Mouse (Mus musculus): Measurements from ENCODE around the gene Gpr107. TPM values are rescaled to one million over a fixed set of nuclear protein-coding genes. Genes with fewer than 3 reads are reported as not detected.

The Gpr107 gene
- polyA plus RNA-seq, 1 experiment = 92.5 TPM

DNA sequence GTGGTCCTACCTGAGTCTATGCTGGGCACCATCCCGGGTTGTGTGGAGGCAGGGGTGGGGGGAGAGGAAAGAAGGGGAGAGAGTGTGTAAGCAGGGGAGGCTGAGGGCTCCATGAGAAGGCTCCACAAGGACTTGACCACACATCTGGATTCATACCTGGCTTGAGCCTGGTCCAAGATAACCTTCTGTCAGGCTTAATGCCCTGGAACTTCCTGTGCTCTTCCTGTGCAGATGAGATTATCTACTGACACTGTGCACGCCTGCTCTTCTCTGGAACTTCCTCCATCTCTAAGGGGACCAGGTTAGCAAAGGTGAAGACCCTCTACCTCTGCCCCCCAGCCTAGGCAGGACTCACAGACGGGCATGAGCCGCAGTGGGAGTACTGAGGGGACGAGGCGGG lies 96.7 kb downstream of the Gpr107 start:
- TF ChIP-seq POLR2A (IDR thresholded peaks at IDR 0.05; ENCODE audit: low read depth, low read length) = no peak
- no peak overlapping the region for H3K27ac ChIP-seq (ENCODE audit: insufficient read depth, low read length)

DNA sequence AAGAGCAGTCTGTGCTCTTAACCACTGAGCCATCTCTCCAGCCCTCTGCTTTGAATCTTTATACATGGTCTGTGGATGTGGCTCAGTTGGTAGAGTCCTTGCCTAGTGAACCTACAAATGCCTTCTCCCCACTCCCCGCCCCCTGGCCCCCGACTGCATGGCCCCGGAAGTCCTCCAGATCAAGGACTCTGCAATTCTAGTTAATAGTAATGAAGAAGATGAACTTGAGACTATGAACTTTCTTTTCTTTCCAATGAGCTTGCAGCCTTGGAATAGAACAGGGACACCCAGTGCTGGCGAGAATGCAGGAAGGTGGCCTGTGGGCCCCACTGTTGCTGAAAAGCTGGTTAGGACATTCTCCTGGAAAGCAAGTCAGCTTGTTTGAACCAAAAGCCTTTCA lies 100.1 kb downstream of the Gpr107 start:
- no peak overlapping the region for H3K27ac ChIP-seq (ENCODE audit: insufficient read depth, low read length)
- TF ChIP-seq CTCF (IDR thresholded peaks at IDR 0.05; ENCODE audit: borderline replicate concordance, insufficient read depth, low read length) (no peak), POLR2A (IDR thresholded peaks at IDR 0.05; ENCODE audit: low read depth, low read length) (no peak)
- no peak overlapping the region for H3K4me3 ChIP-seq (ENCODE audit: insufficient read depth, low read length)
- H3K4me1 ChIP-seq (ENCODE audit: control insufficient read depth, insufficient read depth, low read length) = peaks cover 31% of the 10 kb centered on the region

More for the DNA sequence above, 96.7 kb downstream of the Gpr107 start:
- peaks cover 16% of the 10 kb centered on the region; the same call in 1 of the 2 replicates for H3K4me1 ChIP-seq (ENCODE audit: control insufficient read depth, insufficient read depth, low read length)
- H3K4me3 ChIP-seq (ENCODE audit: insufficient read depth, low read length) = no peak overlapping the region

DNA sequence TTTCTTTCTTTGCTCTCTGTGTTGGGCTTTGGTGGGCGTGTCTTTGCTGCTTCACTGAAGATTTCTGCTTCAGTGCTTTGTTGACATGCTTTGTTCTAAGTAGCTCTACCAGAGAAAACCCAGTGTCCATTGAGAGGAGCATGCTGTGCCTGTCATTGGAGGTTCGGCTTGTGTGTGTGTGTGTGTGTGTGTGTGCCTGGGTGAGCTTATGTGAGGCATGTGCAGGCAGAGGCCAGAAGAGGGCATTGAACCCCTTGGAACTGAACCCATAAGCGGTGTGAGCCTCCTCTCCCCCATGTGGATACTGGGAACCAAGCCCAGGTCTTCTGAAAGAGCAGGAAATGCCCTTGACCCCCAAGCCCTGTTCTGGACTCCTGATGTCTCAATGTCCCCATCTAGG lies 101.3 kb downstream of the Gpr107 start:
- Histone ChIP-seq H3K4me3 (ENCODE audit: insufficient read depth, low read length) (no peak overlapping the region), H3K4me1 (ENCODE audit: control insufficient read depth, insufficient read depth, low read length) (peaks cover 22% of the 10 kb centered on the region), H3K27ac (ENCODE audit: insufficient read depth, low read length) (no peak overlapping the region)
- no peak for TF ChIP-seq POLR2A (IDR thresholded peaks at IDR 0.05; ENCODE audit: low read depth, low read length)
- TF ChIP-seq CTCF (IDR thresholded peaks at IDR 0.05; ENCODE audit: borderline replicate concordance, insufficient read depth, low read length) = no peak

DNA sequence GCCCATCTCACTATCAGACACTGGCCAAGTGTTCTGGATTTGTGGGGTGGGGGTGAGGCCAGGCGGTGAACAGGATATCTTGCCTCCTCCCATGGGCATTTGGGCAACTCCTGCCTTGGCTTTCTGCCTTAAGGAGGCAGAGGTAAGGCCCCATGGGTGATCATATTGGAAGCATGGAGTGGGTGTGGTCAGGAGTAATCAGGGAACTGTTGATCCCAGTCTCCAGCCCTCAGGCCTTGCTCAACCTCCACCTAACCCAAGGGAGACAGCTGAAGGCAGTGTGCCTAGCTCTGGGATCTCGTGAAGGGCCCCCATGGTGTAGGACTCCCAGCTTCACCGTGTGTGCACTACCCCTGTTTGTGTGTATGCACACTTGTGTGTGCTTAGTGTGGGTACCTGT lies 102.7 kb downstream of the Gpr107 start:
- no peak overlapping the region for H3K4me3 ChIP-seq (ENCODE audit: insufficient read depth, low read length)
- peaks cover 27% of the 10 kb centered on the region for H3K4me1 ChIP-seq (ENCODE audit: control insufficient read depth, insufficient read depth, low read length)
- TF ChIP-seq POLR2A (IDR thresholded peaks at IDR 0.05; ENCODE audit: low read depth, low read length) (no peak), CTCF (IDR thresholded peaks at IDR 0.05; ENCODE audit: borderline replicate concordance, insufficient read depth, low read length) (no peak)
- H3K27ac ChIP-seq (ENCODE audit: insufficient read depth, low read length) = peak overlapping the region; percentile 5; the same call in 1 of the 2 replicates

DNA sequence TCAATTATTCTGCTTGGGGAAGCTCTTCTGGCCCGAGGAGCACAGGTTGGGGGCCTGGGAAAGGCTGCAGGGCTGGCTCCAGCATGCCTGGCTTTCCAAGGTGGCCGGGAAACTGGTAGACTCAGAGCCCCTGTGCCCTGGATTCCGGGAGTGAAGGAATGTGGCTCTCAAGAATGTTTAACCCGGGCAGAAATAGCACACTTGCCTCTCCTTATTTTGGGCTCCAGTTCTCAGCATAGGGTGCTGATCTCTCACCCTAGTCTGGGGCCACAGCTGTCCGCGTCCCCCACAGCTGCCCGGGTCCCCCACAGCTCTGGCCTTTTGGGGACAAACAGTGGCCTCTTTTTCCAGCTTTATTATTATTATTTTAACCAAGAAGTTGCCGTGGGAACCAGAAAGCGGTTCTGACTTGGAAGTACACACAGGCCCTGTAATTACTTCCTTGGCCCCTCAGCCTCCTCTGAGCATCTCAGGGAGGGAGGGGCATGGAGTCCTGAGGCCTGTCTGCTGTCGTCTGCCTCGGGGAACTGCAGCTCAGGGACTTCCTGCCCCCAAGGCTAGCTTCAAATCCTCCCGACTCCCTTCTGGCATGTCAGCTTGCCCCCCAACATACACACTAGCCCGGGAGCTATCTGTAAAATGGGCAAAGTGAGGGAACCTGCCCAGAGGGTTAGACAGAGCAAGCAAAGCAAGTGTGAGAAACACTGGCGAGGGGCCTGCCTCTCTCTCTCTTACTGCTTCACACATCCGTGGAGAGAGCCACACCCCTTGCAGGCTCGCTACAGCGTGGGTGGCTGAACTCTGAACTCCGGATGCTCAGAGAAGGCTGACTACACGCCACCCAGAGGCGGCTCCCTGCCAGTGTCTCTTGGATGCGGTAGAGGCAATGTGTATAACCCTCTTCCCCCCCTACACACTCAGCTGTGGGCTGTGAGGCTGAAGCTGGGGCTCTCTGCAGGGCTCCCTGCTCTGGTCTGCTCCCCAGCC lies 104.1 kb downstream of the Gpr107 start:
- TF ChIP-seq POLR2A (IDR thresholded peaks at IDR 0.05; ENCODE audit: low read depth, low read length) (no peak), CTCF (IDR thresholded peaks at IDR 0.05; ENCODE audit: borderline replicate concordance, insufficient read depth, low read length) (0 out of 2 replicates have a peak, but pooled peaks have one; percentile 42)
- Histone ChIP-seq H3K4me1 (ENCODE audit: control insufficient read depth, insufficient read depth, low read length) (peaks cover 27% of the 10 kb centered on the region), H3K27ac (ENCODE audit: insufficient read depth, low read length) (peak overlapping the region; percentile 79), H3K4me3 (ENCODE audit: insufficient read depth, low read length) (no peak overlapping the region)

DNA sequence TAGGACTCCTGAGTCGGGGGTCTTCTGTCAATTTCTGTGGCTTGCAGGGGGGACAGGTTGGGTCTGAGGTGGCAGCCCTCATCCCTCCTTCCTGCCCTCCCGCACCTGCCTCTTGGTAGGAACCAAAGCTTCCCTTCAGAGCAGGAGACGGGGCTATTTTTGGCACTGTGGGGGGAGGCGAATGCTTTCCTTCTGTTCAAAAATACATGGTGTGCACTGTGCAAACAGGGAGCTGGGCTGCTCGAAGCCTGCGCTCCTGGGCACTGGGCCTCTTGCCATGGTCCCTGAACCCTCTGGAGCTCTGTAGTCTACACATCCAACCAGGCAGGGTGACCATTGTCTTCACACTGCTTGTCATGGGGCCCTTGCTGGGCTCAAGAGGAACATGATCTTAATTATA lies 105.0 kb downstream of the Gpr107 start:
- TF ChIP-seq CTCF (IDR thresholded peaks at IDR 0.05; ENCODE audit: borderline replicate concordance, insufficient read depth, low read length) = no peak
- no peak for TF ChIP-seq POLR2A (IDR thresholded peaks at IDR 0.05; ENCODE audit: low read depth, low read length)
- Histone ChIP-seq H3K4me3 (ENCODE audit: insufficient read depth, low read length) (no peak overlapping the region), H3K4me1 (ENCODE audit: control insufficient read depth, insufficient read depth, low read length) (peaks cover 27% of the 10 kb centered on the region), H3K27ac (ENCODE audit: insufficient read depth, low read length) (0 out of 2 replicates have a peak overlapping the region, but pooled peaks have one; percentile 14)

DNA sequence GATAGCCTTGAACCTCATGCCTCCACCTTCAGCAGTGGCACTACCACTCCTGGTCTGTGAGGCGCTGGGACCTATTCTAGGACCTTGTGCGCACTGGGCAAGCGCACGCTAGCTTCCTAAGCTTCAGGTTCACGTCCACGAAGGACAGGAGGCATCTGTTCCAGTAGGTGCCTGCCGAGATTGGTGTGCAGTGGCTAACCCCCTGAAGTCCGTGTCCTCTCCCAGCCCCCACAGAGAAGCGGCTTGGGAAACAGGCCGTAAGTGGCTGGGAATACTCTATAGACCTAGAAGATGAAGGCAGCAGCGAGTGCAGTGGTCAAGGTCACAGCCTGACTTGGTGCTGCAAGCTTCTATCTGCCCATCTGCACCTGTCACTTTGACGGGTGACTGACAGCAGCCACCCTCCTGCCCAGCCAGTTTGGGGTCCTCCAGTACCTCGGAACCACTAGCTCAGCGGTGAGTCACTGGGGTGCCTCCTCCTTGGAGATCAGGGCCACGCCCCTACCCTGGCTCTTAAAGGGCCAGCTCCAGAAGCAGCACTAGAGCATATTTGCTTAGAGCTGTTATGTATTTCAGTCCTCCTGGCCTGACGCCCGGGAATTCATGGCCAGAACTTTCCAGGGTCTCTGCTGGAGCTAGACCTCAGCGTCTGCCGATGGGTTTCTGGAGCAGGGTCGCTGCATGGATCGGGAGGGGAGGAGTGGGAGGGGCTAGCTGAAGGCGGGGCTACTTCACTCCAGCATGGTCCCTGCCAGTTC lies 106.7 kb downstream of the Gpr107 start:
- Histone ChIP-seq H3K27ac (ENCODE audit: insufficient read depth, low read length) (no peak overlapping the region), H3K4me3 (ENCODE audit: insufficient read depth, low read length) (peak overlapping the region; percentile 21), H3K4me1 (ENCODE audit: control insufficient read depth, insufficient read depth, low read length) (peaks cover 25% of the 10 kb centered on the region)
- TF ChIP-seq CTCF (IDR thresholded peaks at IDR 0.05; ENCODE audit: borderline replicate concordance, insufficient read depth, low read length) (no peak), POLR2A (IDR thresholded peaks at IDR 0.05; ENCODE audit: low read depth, low read length) (no peak; the same call in 1 of the 2 replicates)

DNA sequence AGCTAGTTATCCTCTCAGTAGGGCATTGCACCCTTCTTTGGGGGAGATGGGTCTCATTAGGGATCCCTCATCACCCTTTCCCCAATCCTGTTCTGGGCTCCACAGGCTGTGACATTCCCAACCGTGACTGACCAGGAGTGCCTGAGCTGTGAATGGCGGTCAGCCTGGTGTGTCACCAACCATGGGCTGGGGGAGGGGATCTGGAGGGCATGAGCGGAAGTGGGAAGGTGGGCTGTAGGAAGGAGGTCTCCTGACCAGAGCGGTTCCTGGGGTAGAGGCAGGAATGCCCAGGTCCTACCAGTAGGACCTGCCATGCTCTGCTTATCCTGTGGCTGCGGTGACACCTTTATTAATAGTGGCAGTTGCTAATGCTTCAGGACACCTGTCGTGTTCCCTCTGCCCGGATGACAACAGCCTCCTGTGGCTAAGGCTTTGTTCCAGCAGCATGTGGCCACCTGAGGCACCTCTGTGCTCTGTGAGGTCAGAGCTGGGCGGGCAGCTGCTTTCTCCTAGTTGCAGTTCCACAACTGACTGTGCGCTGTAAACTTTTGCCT lies 107.3 kb downstream of the Gpr107 start:
- Histone ChIP-seq H3K4me1 (ENCODE audit: control insufficient read depth, insufficient read depth, low read length) (peaks cover 21% of the 10 kb centered on the region), H3K4me3 (ENCODE audit: insufficient read depth, low read length) (peak overlapping the region; percentile 21; the same call in 1 of the 2 replicates), H3K27ac (ENCODE audit: insufficient read depth, low read length) (no peak overlapping the region)
- no peak for TF ChIP-seq POLR2A (IDR thresholded peaks at IDR 0.05; ENCODE audit: low read depth, low read length)
- TF ChIP-seq CTCF (IDR thresholded peaks at IDR 0.05; ENCODE audit: borderline replicate concordance, insufficient read depth, low read length) = no peak

DNA sequence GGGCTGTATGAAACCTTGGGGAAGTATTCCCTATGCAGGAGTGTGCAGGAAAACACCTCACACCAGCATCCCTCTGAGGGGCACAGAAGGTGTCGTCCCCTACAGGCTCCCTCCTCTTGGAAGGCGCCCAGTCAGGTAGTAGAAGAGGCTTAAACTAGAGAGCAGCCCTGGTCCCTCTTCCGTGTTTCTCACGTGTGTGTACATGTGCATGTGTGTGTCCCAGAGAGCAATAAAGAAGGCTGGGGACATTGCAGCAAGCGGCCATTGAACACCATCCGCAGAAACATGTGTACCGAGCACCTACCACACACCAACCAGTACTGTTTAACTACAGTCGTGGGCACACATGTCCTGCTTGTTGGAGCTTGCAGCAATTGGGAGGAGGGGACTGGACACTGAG lies 108.4 kb downstream of the Gpr107 start:
- H3K4me1 ChIP-seq (ENCODE audit: control insufficient read depth, insufficient read depth, low read length) = peaks cover 18% of the 10 kb centered on the region

More for the DNA sequence above, 108.4 kb downstream of the Gpr107 start:
- H3K27ac ChIP-seq (ENCODE audit: insufficient read depth, low read length) = no peak overlapping the region
- H3K4me3 ChIP-seq (ENCODE audit: insufficient read depth, low read length) = no peak overlapping the region
- TF ChIP-seq POLR2A (IDR thresholded peaks at IDR 0.05; ENCODE audit: low read depth, low read length) (no peak), CTCF (IDR thresholded peaks at IDR 0.05; ENCODE audit: borderline replicate concordance, insufficient read depth, low read length) (no peak)
